Mouse (Mus musculus): ENCODE measurements around the gene Olfr120. TPM values are rescaled to one million over a fixed set of nuclear protein-coding genes. Genes with fewer than 3 reads are reported as not detected.

The Olfr120 gene
- not detected for total RNA-seq (2023)

GRCm38 (mm10) chr17:37721508-37721907 is at the start of gene Olfr120:
Gene Olfr120 (plus strand): TSS chr17:37721808.

GRCm38 (mm10) chr17:37696264-37696663 is 25.3 kb upstream of the Olfr120 start, which contains the start of gene Olfr119:
Gene Olfr119 (plus strand): TSS chr17:37696564.

DNA sequence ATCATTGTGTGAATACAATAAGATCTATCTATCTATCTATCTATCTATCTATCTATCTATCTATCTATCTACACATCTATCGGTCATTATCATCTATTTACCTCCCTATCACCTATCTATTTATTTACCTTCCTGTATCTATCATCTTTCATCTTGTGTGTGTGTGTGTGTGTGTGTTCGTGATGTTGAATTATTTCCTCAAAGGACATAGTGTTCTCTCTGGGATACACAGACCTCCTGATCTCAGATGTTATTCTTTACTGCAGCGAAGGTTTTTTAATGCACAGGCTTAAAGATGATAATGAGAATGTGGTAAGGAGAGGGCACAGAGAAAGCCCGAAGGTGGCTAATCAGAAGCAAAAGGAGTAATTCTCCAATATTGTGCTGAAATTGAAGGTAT is 46.7 kb downstream of the Olfr120 start, which contains the start of gene Olfr122:
Gene Olfr122 (plus strand): TSS at position 301 of the 400 bp plus-strand sequence.

Other genes starting within 250 kb of the Olfr120 start
- not detected for gene H2-M2, start 238.3 kb upstream of the Olfr120 start, total RNA-seq (2023)
- gene Olfr110, start 229.3 kb upstream of the Olfr120 start, total RNA-seq (2023), result not detected
- not detected for gene Olfr111, start 213.8 kb upstream of the Olfr120 start, total RNA-seq (2023)
- not detected for gene Olfr112, start 152.4 kb upstream of the Olfr120 start, total RNA-seq (2023)
- not detected for gene Olfr113, start 144.1 kb upstream of the Olfr120 start, total RNA-seq (2023)
- not detected for gene Olfr114, start 129.1 kb upstream of the Olfr120 start, total RNA-seq (2023)
- not detected for gene Olfr115, start 94.7 kb upstream of the Olfr120 start, total RNA-seq (2023)
- gene Olfr116, start 94.6 kb upstream of the Olfr120 start, total RNA-seq (2023), result not detected
- not detected for gene Olfr117, start 58.0 kb upstream of the Olfr120 start, total RNA-seq (2023)
- gene Olfr118, start 54.8 kb upstream of the Olfr120 start, total RNA-seq (2023), result not detected
- not detected for gene Olfr119, start 25.2 kb upstream of the Olfr120 start, total RNA-seq (2023)
- gene Olfr121, start 27.0 kb downstream of the Olfr120 start, total RNA-seq (2023), result not detected
- gene Olfr122, start 46.8 kb downstream of the Olfr120 start, total RNA-seq (2023), result not detected
- gene Olfr123, start 71.7 kb downstream of the Olfr120 start, total RNA-seq (2023), result not detected
- not detected for gene Olfr124, start 78.1 kb downstream of the Olfr120 start, total RNA-seq (2023)
- gene Olfr125, start 111.1 kb downstream of the Olfr120 start, total RNA-seq (2023), result not detected
- gene Olfr126, start 125.7 kb downstream of the Olfr120 start, total RNA-seq (2023), result not detected
- gene Olfr127, start 178.6 kb downstream of the Olfr120 start, total RNA-seq (2023), result not detected
- not detected for gene Olfr128, start 198.7 kb downstream of the Olfr120 start, total RNA-seq (2023)
- gene Olfr761, start 231.3 kb downstream of the Olfr120 start, total RNA-seq (2023), result not detected